Mouse (Mus musculus) 3T3-L1 (cell line): ENCODE data around the gene Gm38431.

Experiments used
- DNase-seq: peaks from one replicate; pipeline ENCODE4 v3.0.0-alpha.2; 2015; ENCODE audit warnings: low read depth, low spot score

The Gm38431 gene

GRCm38 (mm10) chr9:21041308-21041707, 50.5 kb downstream of the Gm38431 start:
- peak; percentile 34 for DNase-seq

GRCm38 (mm10) chr9:21039779-21040178, 52.0 kb downstream of the Gm38431 start:
- no peak for DNase-seq

GRCm38 (mm10) chr9:21037481-21037891, 54.3 kb downstream of the Gm38431 start:
- no peak for DNase-seq

- DNase-seq = no peak
These were observed 55.1 kb downstream of the Gm38431 start for GRCm38 (mm10) chr9:21036666-21037065.

GRCm38 (mm10) chr9:21036161-21036560, 55.6 kb downstream of the Gm38431 start:
- no peak for DNase-seq

- DNase-seq = no peak
These were observed 56.2 kb downstream of the Gm38431 start for GRCm38 (mm10) chr9:21035586-21035985.

- DNase-seq = no peak
These were observed 57.2 kb downstream of the Gm38431 start for GRCm38 (mm10) chr9:21034481-21035085.

- DNase-seq = peak; percentile 94
These were observed 58.7 kb downstream of the Gm38431 start for GRCm38 (mm10) chr9:21033136-21033535.

GRCm38 (mm10) chr9:21032491-21032890, 59.3 kb downstream of the Gm38431 start:
- no peak for DNase-seq

GRCm38 (mm10) chr9:21031896-21032351, 59.9 kb downstream of the Gm38431 start, which contains the start of gene Icam5:
Gene Icam5, plus strand, starts transcription at chr9:21032073.
- DNase-seq = peak; percentile 45

GRCm38 (mm10) chr9:21031251-21031895, 60.4 kb downstream of the Gm38431 start:
- peak; percentile 84 for DNase-seq

GRCm38 (mm10) chr9:21030781-21031250, 61.0 kb downstream of the Gm38431 start:
- DNase-seq = peak; percentile 97

GRCm38 (mm10) chr9:21030055-21030600, 61.7 kb downstream of the Gm38431 start:
- no peak for DNase-seq

- peak; percentile 49 for DNase-seq
These were observed 62.3 kb downstream of the Gm38431 start, which contains the start of gene Icam4 for GRCm38 (mm10) chr9:21029291-21030054. Gene Icam4, plus strand, starts transcription at chr9:21029373.

- DNase-seq = no peak
These were observed 63.2 kb downstream of the Gm38431 start for GRCm38 (mm10) chr9:21028560-21029110.

- no peak for DNase-seq
These were observed 64.0 kb downstream of the Gm38431 start for GRCm38 (mm10) chr9:21027774-21028290.

GRCm38 (mm10) chr9:21026849-21027248, 64.9 kb downstream of the Gm38431 start:
- no peak for DNase-seq

- DNase-seq = no peak
These were observed 66.5 kb downstream of the Gm38431 start for GRCm38 (mm10) chr9:21025258-21025810.

- no peak for DNase-seq
These were observed 69.1 kb downstream of the Gm38431 start for GRCm38 (mm10) chr9:21022726-21023125.

- DNase-seq = no peak
These were observed 69.5 kb downstream of the Gm38431 start for GRCm38 (mm10) chr9:21022288-21022687.

- DNase-seq = no peak
These were observed 70.4 kb downstream of the Gm38431 start for GRCm38 (mm10) chr9:21021363-21021762.
